Mouse (Mus musculus) heart, postnatal 0 days (tissue): ENCODE results near the gene Dgke.

Experiments used
- CTCF ChIP-seq: IDR thresholded peaks from 2 replicates; pipeline ENCODE4 v1.5.1; 2016; ENCODE audit warnings: antibody characterized with exemption, control low read depth, low read depth
- EP300 ChIP-seq: IDR thresholded peaks from 2 replicates; pipeline ENCODE4 v1.6.1; 2016; ENCODE audit warnings: antibody characterized with exemption, low read depth

GRCm38 (mm10) chr11:89003078-89003477, 63.6 kb downstream of the Dgke start:
- TF ChIP-seq CTCF (no peak), EP300 (no peak)
